Mouse (Mus musculus): ENCODE measurements at regions not wholly inside any gene's neighbourhood (a gene's known extent, or its start where the extent isn't known, plus 50 kb on each side); places are given as distances from the start of the nearest gene placed in this dataset.

- Histone ChIP-seq H3K4me2 (replicated peaks) (no peak overlapping the region), H3K4me3 (replicated peaks; ENCODE audit: low read length) (no peak overlapping the region), H3K27ac (no peak overlapping the region), H3K9me3 (ENCODE audit: control insufficient read depth, low read length) (no peaks in the 10 kb centered on the region), H3K9ac (no peak overlapping the region), H3K27me3 (ENCODE audit: control insufficient read depth, insufficient read depth, low read length) (no peaks in the 10 kb centered on the region), H3K36me3 (replicated peaks; ENCODE audit: control insufficient read depth, insufficient read depth) (no peaks in the 10 kb centered on the region), H3K4me1 (replicated peaks; ENCODE audit: control insufficient read depth, insufficient read depth, low read length) (no peaks in the 10 kb centered on the region)
- 64% methylated on average over 3 of the region's 3 CpGs for WGBS
- ATAC-seq (ENCODE audit: low FRiP score) (no peak), DNase-seq (ENCODE audit: low spot score) (no peak)
These were observed 308.7 kb downstream of the Csnka2ip start for GRCm38 (mm10) chr16:64293507-64293906.

- Histone ChIP-seq H3K4me1 (replicated peaks; ENCODE audit: control insufficient read depth, insufficient read depth, low read length) (no peaks in the 10 kb centered on the region), H3K27me3 (ENCODE audit: control insufficient read depth, insufficient read depth, low read length) (no peaks in the 10 kb centered on the region), H3K27ac (no peak overlapping the region), H3K9ac (no peak overlapping the region), H3K36me3 (replicated peaks; ENCODE audit: control insufficient read depth, insufficient read depth) (no peaks in the 10 kb centered on the region), H3K9me3 (ENCODE audit: control insufficient read depth, low read length) (no peaks in the 10 kb centered on the region), H3K4me2 (replicated peaks) (no peak overlapping the region), H3K4me3 (replicated peaks; ENCODE audit: low read length) (no peak overlapping the region)
- ATAC-seq (ENCODE audit: low FRiP score) (no peak), DNase-seq (ENCODE audit: low spot score) (no peak)
- WGBS = 80% methylated on average over 1 of the region's 1 CpGs
These were observed 316.9 kb downstream of the Csnka2ip start for GRCm38 (mm10) chr16:64285306-64285705.

DNA sequence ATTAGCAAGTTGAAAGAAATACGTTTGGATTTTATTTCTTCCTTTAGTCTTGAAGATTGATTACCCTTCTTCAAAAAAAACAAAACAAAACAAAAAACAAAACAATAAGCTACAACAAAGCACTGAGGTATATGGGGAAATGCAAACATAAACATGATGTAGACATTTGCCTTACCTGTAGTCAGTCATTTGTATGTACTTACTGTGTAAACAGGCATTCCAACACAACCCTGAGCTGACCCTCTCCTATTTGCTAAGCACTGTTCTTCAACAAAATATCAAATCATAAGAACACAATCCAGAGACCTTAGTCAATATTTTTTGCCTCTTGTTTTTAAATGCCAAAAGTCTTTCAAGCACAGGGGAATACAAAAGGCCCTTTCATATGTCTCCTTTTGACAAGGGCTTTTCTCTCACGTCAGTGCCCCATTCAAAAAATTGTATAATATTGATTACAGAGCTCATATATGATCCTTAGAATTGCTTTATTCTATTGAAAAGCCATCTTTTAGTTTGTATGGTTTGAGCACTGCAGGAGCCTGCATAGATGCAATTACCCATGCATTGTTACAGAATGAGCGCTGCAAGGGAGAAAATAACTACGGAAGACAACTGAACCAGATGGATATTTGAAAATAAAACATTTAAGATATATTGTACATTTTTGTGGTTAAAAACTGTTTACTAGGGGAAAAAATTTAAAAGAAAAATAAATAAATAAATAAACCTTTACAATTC is 326.2 kb downstream of the Csnka2ip start:
- Histone ChIP-seq H3K4me2 (replicated peaks) (no peak overlapping the region), H3K36me3 (replicated peaks; ENCODE audit: control insufficient read depth, insufficient read depth) (no peaks in the 10 kb centered on the region), H3K9me3 (ENCODE audit: control insufficient read depth, low read length) (no peaks in the 10 kb centered on the region), H3K27me3 (ENCODE audit: control insufficient read depth, insufficient read depth, low read length) (no peaks in the 10 kb centered on the region), H3K9ac (no peak overlapping the region), H3K4me1 (replicated peaks; ENCODE audit: control insufficient read depth, insufficient read depth, low read length) (peaks cover 5% of the 10 kb centered on the region), H3K4me3 (replicated peaks; ENCODE audit: low read length) (no peak overlapping the region), H3K27ac (peak overlapping the region; percentile 35; the same call in 1 of the 2 replicates)
- WGBS = 19% methylated on average over 4 of the region's 4 CpGs
- ATAC-seq (ENCODE audit: low FRiP score) (peak; percentile 18; the same call in 1 of the 2 replicates), DNase-seq (ENCODE audit: low spot score) (no peak)

DNA sequence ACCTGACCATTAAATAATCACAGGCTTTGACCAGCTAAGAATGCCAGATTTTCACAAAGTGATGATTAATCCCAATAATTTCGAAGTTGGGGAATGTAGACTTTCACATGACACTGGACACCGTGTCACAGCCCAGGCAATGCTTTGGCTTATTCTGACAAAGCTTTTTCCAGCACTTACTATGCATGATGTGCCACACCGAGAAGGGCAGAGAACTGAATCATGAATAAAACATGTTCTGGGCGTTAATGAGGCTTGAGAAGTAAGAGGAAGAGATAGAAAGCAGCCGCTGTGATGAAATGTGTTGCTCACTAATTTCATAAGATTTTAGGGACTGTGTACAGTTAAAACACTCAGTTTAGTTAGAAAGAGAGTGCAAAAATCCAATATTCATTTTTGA is 326.8 kb downstream of the Csnka2ip start:
- 13% methylated on average over 5 of the region's 5 CpGs for WGBS
- Histone ChIP-seq H3K9me3 (ENCODE audit: control insufficient read depth, low read length) (no peaks in the 10 kb centered on the region), H3K4me1 (replicated peaks; ENCODE audit: control insufficient read depth, insufficient read depth, low read length) (peaks cover 5% of the 10 kb centered on the region), H3K36me3 (replicated peaks; ENCODE audit: control insufficient read depth, insufficient read depth) (no peaks in the 10 kb centered on the region), H3K4me2 (replicated peaks) (no peak overlapping the region), H3K27ac (no peak overlapping the region), H3K4me3 (replicated peaks; ENCODE audit: low read length) (no peak overlapping the region), H3K27me3 (ENCODE audit: control insufficient read depth, insufficient read depth, low read length) (no peaks in the 10 kb centered on the region), H3K9ac (no peak overlapping the region)
- peak; percentile 88; the same call in 1 of the 2 replicates for ATAC-seq (ENCODE audit: low FRiP score)
- DNase-seq (ENCODE audit: low spot score) = peak; percentile 57

GRCm38 (mm10) chr16:64264960-64265736 is 337.1 kb downstream of the Csnka2ip start:
- Histone ChIP-seq H3K27me3 (ENCODE audit: control insufficient read depth, insufficient read depth, low read length) (no peaks in the 10 kb centered on the region), H3K4me3 (replicated peaks; ENCODE audit: low read length) (no peak overlapping the region), H3K9me3 (ENCODE audit: control insufficient read depth, low read length) (no peaks in the 10 kb centered on the region), H3K9ac (peak overlapping the region; percentile 28), H3K4me1 (replicated peaks; ENCODE audit: control insufficient read depth, insufficient read depth, low read length) (peaks cover 10% of the 10 kb centered on the region), H3K4me2 (replicated peaks) (peak overlapping the region; percentile 30), H3K27ac (0 out of 2 replicates have a peak overlapping the region, but pooled peaks have one; percentile 26), H3K36me3 (replicated peaks; ENCODE audit: control insufficient read depth, insufficient read depth) (no peaks in the 10 kb centered on the region)
- peak; percentile 38 for DNase-seq (ENCODE audit: low spot score)
- WGBS = 33% methylated on average over 11 of the region's 11 CpGs
- peak; percentile 53; the same call in 1 of the 2 replicates for ATAC-seq (ENCODE audit: low FRiP score)

- Histone ChIP-seq H3K27me3 (ENCODE audit: control insufficient read depth, insufficient read depth, low read length) (no peaks in the 10 kb centered on the region), H3K27ac (no peak overlapping the region), H3K36me3 (replicated peaks; ENCODE audit: control insufficient read depth, insufficient read depth) (no peaks in the 10 kb centered on the region), H3K4me1 (replicated peaks; ENCODE audit: control insufficient read depth, insufficient read depth, low read length) (no peaks in the 10 kb centered on the region), H3K4me2 (replicated peaks) (no peak overlapping the region), H3K4me3 (replicated peaks; ENCODE audit: low read length) (no peak overlapping the region), H3K9me3 (ENCODE audit: control insufficient read depth, low read length) (no peaks in the 10 kb centered on the region), H3K9ac (no peak overlapping the region)
- ATAC-seq (ENCODE audit: low FRiP score) = no peak; the same call in 1 of the 2 replicates
- no peak for DNase-seq (ENCODE audit: low spot score)
- 32% methylated on average over 1 of the region's 1 CpGs for WGBS
These were observed 351.1 kb downstream of the Csnka2ip start for GRCm38 (mm10) chr16:64251155-64251554.

GRCm38 (mm10) chr16:64248743-64249142 is 353.5 kb downstream of the Csnka2ip start:
- Histone ChIP-seq H3K4me2 (replicated peaks) (no peak overlapping the region), H3K9me3 (ENCODE audit: control insufficient read depth, low read length) (no peaks in the 10 kb centered on the region)

DNA sequence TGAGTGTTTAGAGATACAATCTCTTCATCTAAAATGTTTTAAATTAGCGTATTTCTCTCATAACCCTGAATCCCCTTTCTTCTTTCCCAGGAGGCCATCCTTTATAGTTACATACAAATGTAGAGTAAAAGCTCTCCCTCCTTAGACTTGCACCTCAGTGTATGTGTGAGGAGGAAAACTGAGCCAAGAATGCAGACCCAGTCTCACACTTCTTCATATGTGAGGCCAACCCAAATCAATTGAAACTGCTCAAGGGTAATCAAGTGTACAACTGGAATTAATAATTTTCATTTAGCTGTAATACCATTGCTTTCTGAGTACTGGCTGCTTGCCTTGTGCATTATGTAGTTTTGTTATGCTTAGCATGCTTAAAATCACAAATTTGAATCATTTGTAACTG is 356.3 kb downstream of the Csnka2ip start:
- Histone ChIP-seq H3K9me3 (ENCODE audit: control insufficient read depth, low read length) (no peaks in the 10 kb centered on the region), H3K4me2 (replicated peaks) (no peak overlapping the region), H3K36me3 (replicated peaks; ENCODE audit: control insufficient read depth, insufficient read depth) (no peaks in the 10 kb centered on the region), H3K9ac (no peak overlapping the region), H3K27ac (no peak overlapping the region), H3K4me3 (replicated peaks; ENCODE audit: low read length) (no peak overlapping the region), H3K27me3 (ENCODE audit: control insufficient read depth, insufficient read depth, low read length) (no peaks in the 10 kb centered on the region), H3K4me1 (replicated peaks; ENCODE audit: control insufficient read depth, insufficient read depth, low read length) (no peaks in the 10 kb centered on the region)
- DNase-seq (ENCODE audit: low spot score) = no peak
- no peak for ATAC-seq (ENCODE audit: low FRiP score)
- WGBS = 92% methylated on average over 1 of the region's 1 CpGs

More at GRCm38 (mm10) chr16:64248743-64249142, 353.5 kb downstream of the Csnka2ip start:
- ATAC-seq (ENCODE audit: low FRiP score) (no peak), DNase-seq (ENCODE audit: low spot score) (no peak)
- Histone ChIP-seq H3K4me3 (replicated peaks; ENCODE audit: low read length) (no peak overlapping the region), H3K27me3 (ENCODE audit: control insufficient read depth, insufficient read depth, low read length) (no peaks in the 10 kb centered on the region), H3K36me3 (replicated peaks; ENCODE audit: control insufficient read depth, insufficient read depth) (no peaks in the 10 kb centered on the region), H3K27ac (no peak overlapping the region), H3K9ac (no peak overlapping the region), H3K4me1 (replicated peaks; ENCODE audit: control insufficient read depth, insufficient read depth, low read length) (no peaks in the 10 kb centered on the region)
- WGBS = 61% methylated on average over 4 of the region's 4 CpGs

- 80% methylated on average over 3 of the region's 3 CpGs for WGBS
- Histone ChIP-seq H3K4me2 (replicated peaks) (no peak overlapping the region), H3K36me3 (replicated peaks; ENCODE audit: control insufficient read depth, insufficient read depth) (no peaks in the 10 kb centered on the region), H3K4me3 (replicated peaks; ENCODE audit: low read length) (no peak overlapping the region), H3K9ac (no peak overlapping the region), H3K4me1 (replicated peaks; ENCODE audit: control insufficient read depth, insufficient read depth, low read length) (no peaks in the 10 kb centered on the region), H3K9me3 (ENCODE audit: control insufficient read depth, low read length) (no peaks in the 10 kb centered on the region), H3K27me3 (ENCODE audit: control insufficient read depth, insufficient read depth, low read length) (no peaks in the 10 kb centered on the region), H3K27ac (no peak overlapping the region)
- DNase-seq (ENCODE audit: low spot score) = no peak
- no peak for ATAC-seq (ENCODE audit: low FRiP score)
These were observed 360.4 kb upstream of the Epha3 start for GRCm38 (mm10) chr16:64224336-64224735.

All from hindbrain, embryonic 14.5 days (tissue).